Mouse (Mus musculus): ENCODE measurements around the gene Irak3. TPM values are rescaled to one million over a fixed set of nuclear protein-coding genes. Genes with fewer than 3 reads are reported as not detected.

The Irak3 gene
- total and polyA plus RNA-seq, 3 experiments = 0.47 TPM; not detected in 2

GRCm38 (mm10) chr10:120209539-120209925, 7.6 kb upstream of the Irak3 start:
- Histone ChIP-seq H3K9me3 (replicated peaks; ENCODE audit: insufficient read depth, low read length) (no peaks in the 10 kb centered on the region), H3K4me3 (ENCODE audit: control insufficient read depth in 1 of 2, insufficient read depth in 1 of 2, low read depth in 2 of 2, low read length in 2 of 2) (peak overlapping the region; percentile 89 to 98), H3K27me3 (ENCODE audit: control insufficient read depth in 1 of 2, insufficient read depth in 2 of 2, low read length in 2 of 2) (peaks cover 0 to 2% of the 10 kb centered on the region in 2 experiments; a peak in 2 of 4 replicates), H3K4me1 (ENCODE audit: control insufficient read depth in 1 of 2, insufficient read depth in 2 of 2, low read length in 2 of 2) (peaks cover 2 to 3% of the 10 kb centered on the region in 2 experiments; a peak in 1 of 4 replicates), H3K79me2 (ENCODE audit: control insufficient read depth, insufficient read depth, low read length, poor library complexity) (peaks cover 9% of the 10 kb centered on the region), H3K9ac (ENCODE audit: control insufficient read depth, low read depth, low read length, poor library complexity, severe bottlenecking) (peak overlapping the region; percentile 71), H3K27ac (ENCODE audit: control insufficient read depth, low read depth, low read length) (no peak overlapping the region), H3K36me3 (ENCODE audit: control insufficient read depth in 1 of 2, insufficient read depth in 2 of 2, low read length in 2 of 2) (peaks cover 0 to 5% of the 10 kb centered on the region in 2 experiments; a peak in 2 of 4 replicates)
- DNase-seq (ENCODE audit: low read depth, low spot score) = peak; percentile 45
- no peak for TF ChIP-seq TCF12 (IDR thresholded peaks at IDR 0.05; ENCODE audit: low read depth, low read length)
- TF ChIP-seq MXI1 (IDR thresholded peaks at IDR 0.05; ENCODE audit: low read depth, low read length) = 0 out of 2 replicates have a peak, but pooled peaks have one; percentile 10
- 0 out of 2 replicates have a peak, but pooled peaks have one; percentile 1 for TF ChIP-seq ZNF384 (IDR thresholded peaks at IDR 0.05; ENCODE audit: low read depth, low read length)

- H3K36me3 ChIP-seq (ENCODE audit: control insufficient read depth in 1 of 2, insufficient read depth in 2 of 2, low read length in 2 of 2) = peaks cover 0 to 5% of the 10 kb centered on the region in 2 experiments; a peak in 2 of 4 replicates
- peak; percentile 72 for TF ChIP-seq MXI1 (IDR thresholded peaks at IDR 0.05; ENCODE audit: low read depth, low read length)
- 0 out of 2 replicates have a peak, but pooled peaks have one; percentile 53 for TF ChIP-seq MAX (IDR thresholded peaks at IDR 0.05; ENCODE audit: low read length)
- peak; percentile 35; the same call in 1 of the 2 replicates for TF ChIP-seq MYB (IDR thresholded peaks at IDR 0.05; ENCODE audit: low read depth, low read length)
- TF ChIP-seq GATA1 (IDR thresholded peaks at IDR 0.05; ENCODE audit: low read depth, low read length) = no peak
- peak; percentile 39; the same call in 1 of the 2 replicates for TF ChIP-seq E2F4 (IDR thresholded peaks at IDR 0.05; ENCODE audit: borderline replicate concordance, low read depth, low read length)
- peak; percentile 63; the same call in 1 of the 2 replicates for TF ChIP-seq MAZ (IDR thresholded peaks at IDR 0.05; ENCODE audit: low read depth, low read length)
- TF ChIP-seq NRF1 (IDR thresholded peaks at IDR 0.05; ENCODE audit: insufficient read depth, low read depth, low read length, poor library complexity, severe bottlenecking) = no peak
- TF ChIP-seq TCF12 (IDR thresholded peaks at IDR 0.05; ENCODE audit: low read depth, low read length) = peak; percentile 56
- peak; percentile 99 for TF ChIP-seq ELF1 (IDR thresholded peaks at IDR 0.05; ENCODE audit: low read depth, low read length)
- no peak for TF ChIP-seq TBP (IDR thresholded peaks at IDR 0.05; ENCODE audit: low read depth, low read length)
- TF ChIP-seq ZC3H11A (IDR thresholded peaks at IDR 0.05; ENCODE audit: low read depth, low read length) = no peak
- TF ChIP-seq JUND (IDR thresholded peaks at IDR 0.05; ENCODE audit: low read depth, low read length) = no peak
- TF ChIP-seq HCFC1 (IDR thresholded peaks at IDR 0.05; ENCODE audit: low read depth, low read length) = peak; percentile 91
- TF ChIP-seq USF1 (IDR thresholded peaks at IDR 0.05; ENCODE audit: low read depth, low read length) = 0 out of 2 replicates have a peak, but pooled peaks have one; percentile 6
- TF ChIP-seq ETS1 (IDR thresholded peaks at IDR 0.05; ENCODE audit: low read depth, low read length) = 0 out of 2 replicates have a peak, but pooled peaks have one; percentile 28
- peak; percentile 8; the same call in 1 of the 2 replicates for TF ChIP-seq BHLHE40 (IDR thresholded peaks at IDR 0.05; ENCODE audit: borderline replicate concordance, low read depth, low read length)
- peak in 1 of 2 experiments; percentile 47; a peak in 2 of 4 replicates for TF ChIP-seq POLR2A (IDR thresholded peaks at IDR 0.05; ENCODE audit: control insufficient read depth in 1 of 2, insufficient read depth in 1 of 2, low read depth in 1 of 2, low read length in 2 of 2, poor library complexity in 1 of 2)
- TF ChIP-seq SIN3A (IDR thresholded peaks at IDR 0.05; ENCODE audit: low read length) = peak; percentile 94
- peak; percentile 34; the same call in 1 of the 2 replicates for TF ChIP-seq ZNF384 (IDR thresholded peaks at IDR 0.05; ENCODE audit: low read depth, low read length)
- 0 out of 4 replicates have a peak, but pooled peaks of 1 of the 2 experiments have one; percentile 30 for TF ChIP-seq EP300 (IDR thresholded peaks at IDR 0.05; ENCODE audit: low read depth in 1 of 2, low read length in 2 of 2)
- no peak for TF ChIP-seq TAL1 (IDR thresholded peaks at IDR 0.05; ENCODE audit: low read length)
- no peak; the same call in 1 of the 2 replicates for TF ChIP-seq KAT2A (conservative IDR thresholded peaks at IDR 0.05; ENCODE audit: low read depth, low read length)
- TF ChIP-seq NELFE (IDR thresholded peaks at IDR 0.05; ENCODE audit: low read depth, low read length) = peak; percentile 32; the same call in 1 of the 2 replicates
- no peak for TF ChIP-seq ZKSCAN1 (IDR thresholded peaks at IDR 0.05; ENCODE audit: low read depth, low read length)
- H3K4me3 ChIP-seq (ENCODE audit: control insufficient read depth in 1 of 2, insufficient read depth in 1 of 2, low read depth in 2 of 2, low read length in 2 of 2) = peak overlapping the region; percentile 89 to 98
- peaks cover 2 to 3% of the 10 kb centered on the region in 2 experiments; a peak in 1 of 4 replicates for H3K4me1 ChIP-seq (ENCODE audit: control insufficient read depth in 1 of 2, insufficient read depth in 2 of 2, low read length in 2 of 2)
- H3K9ac ChIP-seq (ENCODE audit: control insufficient read depth, low read depth, low read length, poor library complexity, severe bottlenecking) = peak overlapping the region; percentile 71
- H3K9me3 ChIP-seq (replicated peaks; ENCODE audit: insufficient read depth, low read length) = no peaks in the 10 kb centered on the region
- peaks cover 0 to 2% of the 10 kb centered on the region in 2 experiments; a peak in 2 of 4 replicates for H3K27me3 ChIP-seq (ENCODE audit: control insufficient read depth in 1 of 2, insufficient read depth in 2 of 2, low read length in 2 of 2)
- H3K27ac ChIP-seq (ENCODE audit: control insufficient read depth, low read depth, low read length) = no peak overlapping the region
- H3K79me2 ChIP-seq (ENCODE audit: control insufficient read depth, insufficient read depth, low read length, poor library complexity) = peaks cover 9% of the 10 kb centered on the region
- peak; percentile 78 for DNase-seq (ENCODE audit: low read depth, low spot score)
Observed at GRCm38 (mm10) chr10:120208575-120209538, 6.9 kb upstream of the Irak3 start.

All from MEL (cell line).